Mouse (Mus musculus): ENCODE measurements around the gene Cfap74.

GRCm38 (mm10) chr4:155409058-155409776, at the start of gene Cfap74:
- TF ChIP-seq CTCF (IDR thresholded peaks at IDR 0.05; ENCODE audit: insufficient read depth, low read depth, low read length) (no peak), POLR2A (IDR thresholded peaks at IDR 0.05; ENCODE audit: insufficient read depth, low read depth, low read length) (peak; percentile 66; the same call in 1 of the 2 replicates)

Data from olfactory bulb, adult 2 months (tissue).